Mouse (Mus musculus) brain, embryonic 14.5 days (tissue): ENCODE measurements around the gene Gm10719.
"Not testable (repeated sequence)": the region's sequence is repeated elsewhere in the genome, so short reads cannot be mapped to it uniquely, and the experiment has no call there.

Source experiments
- CTCF ChIP-seq: fragments of 200-500 bp; IDR thresholded peaks from 2 replicates; pipeline ENCODE4 v1.5.1; 2012; ENCODE audit warnings: inconsistent platforms, mild to moderate bottlenecking, moderate library complexity, borderline replicate concordance; ENCODE audit not compliant: insufficient read depth, insufficient read length; ENCODE audit errors: extremely low read depth
- POLR2A ChIP-seq: fragments of 200-500 bp; IDR thresholded peaks from 2 replicates; pipeline ENCODE4 v1.6.1; 2012; ENCODE audit warnings: mild to moderate bottlenecking, inconsistent platforms, borderline replicate concordance; ENCODE audit not compliant: poor library complexity, insufficient read depth, insufficient read length, severe bottlenecking; ENCODE audit errors: extremely low read depth

DNA sequence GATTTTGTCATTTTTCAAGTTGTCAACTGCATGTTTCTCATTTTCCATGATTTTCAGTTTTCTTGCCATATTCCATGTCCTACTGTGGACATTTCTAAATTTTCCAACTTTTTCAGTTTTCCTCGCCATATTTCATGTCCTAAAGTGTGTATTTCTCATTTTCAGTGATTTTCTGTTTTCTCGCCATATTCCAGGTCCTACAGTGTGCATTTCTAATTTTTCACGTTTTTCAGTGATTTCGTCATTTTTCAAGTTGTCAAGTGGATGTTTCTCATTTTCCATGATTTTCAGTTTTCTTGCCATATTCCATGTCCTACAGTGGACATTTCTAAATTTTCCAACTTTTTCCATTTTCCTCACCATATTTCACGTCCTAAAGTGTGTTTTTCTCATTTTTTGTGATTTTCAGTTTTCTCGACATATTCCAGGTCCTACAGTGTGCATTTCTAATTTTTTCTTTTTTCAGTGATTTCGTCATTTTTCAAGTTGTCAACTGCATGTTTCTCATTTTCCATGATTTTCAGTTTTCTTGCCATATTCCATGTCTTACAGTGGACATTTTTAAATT, 5.1 kb upstream of the Gm10719 start:
- not testable (repeated sequence) for TF ChIP-seq CTCF, POLR2A
